Mouse (Mus musculus): ENCODE measurements around the gene Morn1. TPM values are rescaled to one million over a fixed set of nuclear protein-coding genes. Genes with fewer than 3 reads are reported as not detected.

Morn1 gene
- total and polyA plus RNA-seq, 3 experiments = 3.8 to 8.7 (median 4.0) TPM

GRCm38 (mm10) chr4:155148910-155149698, 62.7 kb downstream of the Morn1 start:
- in situ Hi-C loops (cut with MboI; ENCODE audit: low pct_ligation_motif_present, low pct_unique_long_range_greater_than_20kb, low sequenced_read_pairs) = no loop called here
- peaks cover 4 to 37% of the 10 kb centered on the region in 2 experiments for H3K36me3 ChIP-seq (replicated peaks in 1 of 2; ENCODE audit: control insufficient read depth in 1 of 2, insufficient read depth in 1 of 2, low read length in 1 of 2)

GRCm38 (mm10) chr4:155149941-155150275, 63.5 kb downstream of the Morn1 start:
- Histone ChIP-seq H3K79me2 (replicated peaks; ENCODE audit: control insufficient read depth, extremely low read depth, insufficient read depth, poor library complexity, severe bottlenecking) (no peaks in the 10 kb centered on the region), H3K4me3 (replicated peaks in 1 of 3; ENCODE audit: low read depth in 2 of 3, low read length in 2 of 3, poor library complexity in 1 of 3) (no peak overlapping the region), H3K9ac (ENCODE audit: insufficient read depth, low read depth) (no peak overlapping the region), H3K27ac (ENCODE audit: insufficient read depth, low read depth) (no peak overlapping the region), H3K4me1 (ENCODE audit: control insufficient read depth in 1 of 2, insufficient read depth in 2 of 2) (peaks cover 10 to 39% of the 10 kb centered on the region in 2 experiments), H3K4me2 (ENCODE audit: insufficient read depth, low read depth, poor library complexity, severe bottlenecking) (no peak overlapping the region), H3K9me3 (replicated peaks; ENCODE audit: low read length) (peaks cover 14% of the 10 kb centered on the region), H3K36me3 (replicated peaks in 1 of 2; ENCODE audit: control insufficient read depth in 1 of 2, insufficient read depth in 1 of 2, low read length in 1 of 2) (peaks cover 6 to 44% of the 10 kb centered on the region in 2 experiments), H3K27me3 (replicated peaks) (no peaks in the 10 kb centered on the region)
- DNase-seq (ENCODE audit: extremely low read depth) = no peak
- TF ChIP-seq NELFE (IDR thresholded peaks at IDR 0.05; ENCODE audit: low read depth, low read length) = no peak
- TF ChIP-seq TBP (conservative IDR thresholded peaks at IDR 0.05; ENCODE audit: low read depth, low read length) = no peak
- no peak for TF ChIP-seq MAX (IDR thresholded peaks at IDR 0.05; ENCODE audit: low read length)
- TF ChIP-seq ELF1 (IDR thresholded peaks at IDR 0.05; ENCODE audit: low read depth, low read length) = no peak
- no peak for TF ChIP-seq ZC3H11A (IDR thresholded peaks at IDR 0.05; ENCODE audit: low read depth, low read length)
- no peak for TF ChIP-seq SIN3A (IDR thresholded peaks at IDR 0.05; ENCODE audit: low read length)
- TF ChIP-seq GABPA (IDR thresholded peaks at IDR 0.05; ENCODE audit: insufficient replicate concordance, low read depth, low read length) = no peak
- TF ChIP-seq CHD2 (IDR thresholded peaks at IDR 0.05; ENCODE audit: low read length) = no peak
- TF ChIP-seq RAD21 (IDR thresholded peaks at IDR 0.05; ENCODE audit: low read depth, low read length) = no peak
- TF ChIP-seq ZNF384 (IDR thresholded peaks at IDR 0.05; ENCODE audit: low read depth, low read length) = no peak
- no peak for TF ChIP-seq SMC3 (IDR thresholded peaks at IDR 0.05; ENCODE audit: low read depth, low read length)
- TF ChIP-seq JUND (conservative IDR thresholded peaks at IDR 0.05; ENCODE audit: low read depth, low read length) = no peak
- no peak for TF ChIP-seq MEF2A (IDR thresholded peaks at IDR 0.05; ENCODE audit: borderline replicate concordance, low read depth, low read length)
- no peak for TF ChIP-seq ZKSCAN1 (IDR thresholded peaks at IDR 0.05; ENCODE audit: borderline replicate concordance, low read depth, low read length)
- no peak for TF ChIP-seq UBTF (IDR thresholded peaks at IDR 0.05; ENCODE audit: low read depth, low read length)
- TF ChIP-seq MXI1 (IDR thresholded peaks at IDR 0.05; ENCODE audit: low read depth, low read length) = no peak
- TF ChIP-seq MAFK (IDR thresholded peaks at IDR 0.05; ENCODE audit: insufficient replicate concordance, low read length) = no peak
- TF ChIP-seq POLR2AphosphoS2 (IDR thresholded peaks at IDR 0.05; ENCODE audit: low read depth, low read length) = no peak
- TF ChIP-seq JUN (IDR thresholded peaks at IDR 0.05; ENCODE audit: insufficient read depth, low read depth, low read length) = no peak
- in situ Hi-C loops (cut with MboI; ENCODE audit: low pct_ligation_motif_present, low pct_unique_long_range_greater_than_20kb, low sequenced_read_pairs) (no loop called here), dilution Hi-C loops (cut with MboI; ENCODE audit: extremely low pct_ligation_motif_present, extremely low pct_unique_long_range_greater_than_20kb, low sequenced_read_pairs) (no loop called here)

More at GRCm38 (mm10) chr4:155148910-155149698, 62.7 kb downstream of the Morn1 start:
- DNase-seq (ENCODE audit: extremely low read depth) = no peak
- Histone ChIP-seq H3K79me2 (replicated peaks; ENCODE audit: control insufficient read depth, extremely low read depth, insufficient read depth, poor library complexity, severe bottlenecking) (no peaks in the 10 kb centered on the region), H3K27me3 (replicated peaks) (no peaks in the 10 kb centered on the region), H3K27ac (ENCODE audit: insufficient read depth, low read depth) (no peak overlapping the region), H3K9ac (ENCODE audit: insufficient read depth, low read depth) (no peak overlapping the region), H3K4me3 (replicated peaks in 1 of 3; ENCODE audit: low read depth in 2 of 3, low read length in 2 of 3, poor library complexity in 1 of 3) (no peak overlapping the region), H3K9me3 (replicated peaks; ENCODE audit: low read length) (peaks cover 14% of the 10 kb centered on the region), H3K4me1 (ENCODE audit: control insufficient read depth in 1 of 2, insufficient read depth in 2 of 2) (peaks cover 6 to 33% of the 10 kb centered on the region in 2 experiments), H3K4me2 (ENCODE audit: insufficient read depth, low read depth, poor library complexity, severe bottlenecking) (no peak overlapping the region)
- TF ChIP-seq POLR2AphosphoS2 (IDR thresholded peaks at IDR 0.05; ENCODE audit: low read depth, low read length) = no peak
- TF ChIP-seq POLR2A (IDR thresholded peaks at IDR 0.05; ENCODE audit: low read depth, low read length) = no peak
- TF ChIP-seq CTCF (conservative IDR thresholded peaks at IDR 0.05 in 1 of 2, IDR thresholded peaks at IDR 0.05 in 1 of 2; ENCODE audit: low read depth in 2 of 2, low read length in 2 of 2) = no peak
- no peak for TF ChIP-seq E2F4 (IDR thresholded peaks at IDR 0.05; ENCODE audit: insufficient replicate concordance, low read depth, low read length)
- no peak for TF ChIP-seq NRF1 (IDR thresholded peaks at IDR 0.05; ENCODE audit: low read depth, low read length)
- TF ChIP-seq BHLHE40 (IDR thresholded peaks at IDR 0.05; ENCODE audit: low read depth, low read length) = no peak
- no peak for TF ChIP-seq KAT2A (IDR thresholded peaks at IDR 0.05; ENCODE audit: insufficient replicate concordance, low read length)
- no peak for TF ChIP-seq CHD2 (IDR thresholded peaks at IDR 0.05; ENCODE audit: low read length)
- TF ChIP-seq MAFK (IDR thresholded peaks at IDR 0.05; ENCODE audit: insufficient replicate concordance, low read length) = no peak
- TF ChIP-seq MEF2A (IDR thresholded peaks at IDR 0.05; ENCODE audit: borderline replicate concordance, low read depth, low read length) = no peak
- TF ChIP-seq MAZ (IDR thresholded peaks at IDR 0.05; ENCODE audit: low read depth, low read length) = no peak
- TF ChIP-seq SMC3 (IDR thresholded peaks at IDR 0.05; ENCODE audit: low read depth, low read length) = no peak
- TF ChIP-seq PAX5 (IDR thresholded peaks at IDR 0.05; ENCODE audit: low read length) = no peak
- TF ChIP-seq ETS1 (conservative IDR thresholded peaks at IDR 0.05; ENCODE audit: low read depth, low read length) = no peak
- dilution Hi-C loops (cut with MboI; ENCODE audit: extremely low pct_ligation_motif_present, extremely low pct_unique_long_range_greater_than_20kb, low sequenced_read_pairs) = no loop called here

All from CH12.LX (cell line).